Mouse (Mus musculus) CH12.LX (cell line): Measurements from ENCODE around the gene Catsperz. TPM values are rescaled to one million over a fixed set of nuclear protein-coding genes. Genes with fewer than 3 reads are reported as not detected.

Experiments used
- DNase-seq: peaks from one replicate; pipeline ENCODE4 v3.0.0-alpha.2; 2013; ENCODE audit errors: extremely low read depth
- H3K27ac ChIP-seq: 2 replicates; pipeline ENCODE4 v1.5.1; 2012; ENCODE audit warnings: low read depth, mild to moderate bottlenecking, control low read depth, moderate library complexity; ENCODE audit not compliant: insufficient read depth
- H3K27me3 ChIP-seq: replicated peaks from 2 replicates; pipeline ENCODE3; 2012; ENCODE audit warnings: inconsistent platforms
- H3K36me3 ChIP-seq, 2 experiments: replicated peaks in 1 of 2; 2 replicates each; pipeline versions ENCODE3 to v1.6.1; 2012; ENCODE audit warnings: inconsistent platforms in 1 of 2, low read length in 1 of 2, mild to moderate bottlenecking in 1 of 2, mixed read lengths in 1 of 2, moderate library complexity in 1 of 2; ENCODE audit not compliant: control insufficient read depth in 1 of 2, insufficient read depth in 1 of 2
- H3K4me1 ChIP-seq, 2 experiments: 2 replicates each; pipeline ENCODE4 v1.6.1; 2012; ENCODE audit warnings: inconsistent platforms in 1 of 2, moderate library complexity in 1 of 2; ENCODE audit not compliant: insufficient read depth in 2 of 2, control insufficient read depth in 1 of 2
- H3K4me2 ChIP-seq: 2 replicates; pipeline ENCODE4 v1.6.1; 2012; ENCODE audit warnings: low read depth, mild to moderate bottlenecking, control low read depth; ENCODE audit not compliant: poor library complexity, insufficient read depth, severe bottlenecking
- H3K4me3 ChIP-seq, 3 experiments: fragments of 150-350 bp in 1 of 3; sonication (generic) in 1 of 3; replicated peaks in 1 of 3; 2 replicates each; pipeline versions ENCODE3 to v1.5.1; 2011 to 2012; ENCODE audit warnings: low read depth in 2 of 3, low read length in 2 of 3, mild to moderate bottlenecking in 2 of 3, moderate library complexity in 2 of 3, control low read depth in 1 of 3, improper control_type of control experiment in 1 of 3, inconsistent platforms in 1 of 3, mixed read lengths in 1 of 3; ENCODE audit not compliant: poor library complexity in 1 of 3
- H3K79me2 ChIP-seq: replicated peaks from 2 replicates; pipeline ENCODE4 v1.6.1; 2012; ENCODE audit warnings: mild to moderate bottlenecking, moderate library complexity; ENCODE audit not compliant: control insufficient read depth, poor library complexity, insufficient read depth, severe bottlenecking; ENCODE audit errors: extremely low read depth
- H3K9ac ChIP-seq: 2 replicates; pipeline ENCODE4 v1.6.1; 2012; ENCODE audit warnings: low read depth, mild to moderate bottlenecking, control low read depth, moderate library complexity; ENCODE audit not compliant: insufficient read depth
- H3K9me3 ChIP-seq: replicated peaks from 2 replicates; pipeline ENCODE3; 2012; ENCODE audit warnings: low read length, inconsistent platforms, mixed read lengths
- BHLHE40 ChIP-seq: IDR thresholded peaks from 2 replicates; pipeline ENCODE4 v1.6.1; 2011; ENCODE audit warnings: mild to moderate bottlenecking, low read depth, low read length, improper control_type of control experiment
- CHD2 ChIP-seq: IDR thresholded peaks from 2 replicates; pipeline ENCODE4 v1.6.1; 2011; ENCODE audit warnings: low read length, improper control_type of control experiment
- KAT2A ChIP-seq: IDR thresholded peaks from 2 replicates; pipeline ENCODE4 v1.6.1; 2012; ENCODE audit warnings: low read length, improper control_type of control experiment, inconsistent platforms; ENCODE audit not compliant: insufficient replicate concordance
- PAX5 ChIP-seq: IDR thresholded peaks from 2 replicates; pipeline ENCODE4 v1.6.1; 2012; ENCODE audit warnings: low read length, inconsistent platforms, mixed read lengths
- SMC3 ChIP-seq: IDR thresholded peaks from 2 replicates; pipeline ENCODE4 v1.6.1; 2011; ENCODE audit warnings: low read depth, low read length, improper control_type of control experiment
- dilution Hi-C: fragments of 300-500 bp; cut with MboI; formaldehyde crosslinking; loops from 2 replicates; pipeline ENCODE4 v1.14.3; 2020; ENCODE audit warnings: low sequenced_read_pairs; ENCODE audit not compliant: extremely low pct_unique_long_range_greater_than_20kb, extremely low pct_ligation_motif_present
- in situ Hi-C: fragments of 300-500 bp; cut with MboI; formaldehyde crosslinking; loops from 3 replicates; pipeline ENCODE4 v1.14.3; 2019; ENCODE audit warnings: low sequenced_read_pairs, low pct_ligation_motif_present, low pct_unique_long_range_greater_than_20kb, mixed read lengths
- polyA plus RNA-seq: library from polyadenylated mRNA; unstranded; fragments of >175 nt; gene quantifications from 2 replicates; pipeline ENCODE4 v1.2.1, GENCODE M21; 2012; ENCODE audit warnings: low read depth; ENCODE audit not compliant: insufficient read length
- total RNA-seq, 2 experiments: library from RNA; depleted of rRNA; stranded (reverse); fragments of 300-350 nt in 1 of 2; fragments of >200 nt in 1 of 2; gene quantifications; 2 replicates each; pipeline ENCODE4 v1.2.3; 2012 to 2014

Gene Catsperz
- total and polyA plus RNA-seq, 3 experiments = not detected

DNA sequence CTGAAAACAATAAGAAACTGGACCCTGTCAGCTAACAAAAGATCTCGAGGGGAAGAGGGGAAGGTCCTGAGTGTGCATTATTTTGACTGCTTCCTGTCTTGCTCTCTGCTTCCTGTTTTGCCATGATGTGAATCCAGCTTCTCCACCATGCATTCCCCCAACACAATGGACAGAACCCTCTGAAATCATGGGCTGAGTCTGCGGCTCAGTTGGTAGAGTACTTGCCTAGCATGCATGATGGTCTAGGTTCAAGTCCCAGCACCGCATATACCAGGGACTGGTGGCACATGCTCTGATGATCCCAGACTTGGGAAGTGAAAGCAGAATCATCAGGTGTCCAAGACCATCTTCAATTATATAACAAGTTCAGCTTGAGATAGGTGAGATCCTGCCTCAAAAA is 52.5 kb downstream of the Catsperz start:
- Histone ChIP-seq H3K36me3 (no peaks in the 10 kb centered on the region), H3K9ac (no peak overlapping the region), H3K27me3 (no peaks in the 10 kb centered on the region), H3K79me2 (no peaks in the 10 kb centered on the region), H3K4me2 (no peak overlapping the region), H3K4me3 (no peak overlapping the region), H3K27ac (no peak overlapping the region), H3K4me1 (peaks cover 8 to 37% of the 10 kb centered on the region in 2 experiments), H3K9me3 (peaks cover 4% of the 10 kb centered on the region)
- dilution Hi-C loops (no loop called here), in situ Hi-C loops (loop anchor here (5.0 kb wide), 1 partner anchor 50 kb away; the partner anchor contains the start of gene Esrra)
- no peak for DNase-seq
- no peak for TF ChIP-seq CHD2
- TF ChIP-seq PAX5 = no peak
- TF ChIP-seq BHLHE40 = no peak
- no peak for TF ChIP-seq SMC3
- no peak for TF ChIP-seq KAT2A
- TF ChIP-seq, all 38 proteins: peak for 0

Other genes with a start within 250 kb of the Catsperz start
- 7.8 and 9.8 TPM in 2 replicates for gene Rps6ka4, start 84.7 kb downstream of the Catsperz start, total RNA-seq (2012; rRNA removed)
- 6.5 and 6.6 TPM in 2 replicates for gene Rps6ka4, start 84.7 kb downstream of the Catsperz start, total RNA-seq (2014; rRNA removed)
- 14.0 and 18.3 TPM in 2 replicates for gene Rps6ka4, start 84.7 kb downstream of the Catsperz start, polyA plus RNA-seq
- 57.0 and 76.4 TPM in 2 replicates for gene Ccdc88b, start 67.2 kb downstream of the Catsperz start, total RNA-seq (2012; rRNA removed)
- 19.3 and 20.5 TPM in 2 replicates for gene Ccdc88b, start 67.2 kb downstream of the Catsperz start, total RNA-seq (2014; rRNA removed)
- gene Ccdc88b, start 67.2 kb downstream of the Catsperz start, polyA plus RNA-seq = 53.0 and 56.4 TPM in 2 replicates
- 191 and 198 TPM in 2 replicates for gene Trmt112, start 15.7 kb downstream of the Catsperz start, total RNA-seq (2012; rRNA removed)
- gene Trmt112, start 15.7 kb downstream of the Catsperz start, total RNA-seq (2014; rRNA removed) = 89.5 and 97.9 TPM in 2 replicates
- gene Trmt112, start 15.7 kb downstream of the Catsperz start, polyA plus RNA-seq = 158 and 212 TPM in 2 replicates
- 72.6 and 74.8 TPM in 2 replicates for gene Prdx5, start 15.3 kb downstream of the Catsperz start, total RNA-seq (2012; rRNA removed)
- 77.2 and 83.5 TPM in 2 replicates for gene Prdx5, start 15.3 kb downstream of the Catsperz start, total RNA-seq (2014; rRNA removed)
- 137 TPM in 2 replicates for gene Prdx5, start 15.3 kb downstream of the Catsperz start, polyA plus RNA-seq
- 23.5 and 28.7 TPM in 2 replicates for gene Esrra, start 3.6 kb downstream of the Catsperz start, total RNA-seq (2012; rRNA removed)
- gene Esrra, start 3.6 kb downstream of the Catsperz start, total RNA-seq (2014; rRNA removed) = 13.4 and 13.6 TPM in 2 replicates
- 15.6 and 17.7 TPM in 2 replicates for gene Esrra, start 3.6 kb downstream of the Catsperz start, polyA plus RNA-seq
- 0.21 TPM in 1 of 2 replicates, not detected in the other for gene Kcnk4, start 9.1 kb upstream of the Catsperz start, total RNA-seq (2012; rRNA removed)
- not detected in 2 replicates for gene Kcnk4, start 9.1 kb upstream of the Catsperz start, total RNA-seq (2014; rRNA removed)
- gene Kcnk4, start 9.1 kb upstream of the Catsperz start, polyA plus RNA-seq = 0.80 TPM in 1 of 2 replicates, not detected in the other
- 37.8 and 38.0 TPM in 2 replicates for gene Bad, start 16.5 kb upstream of the Catsperz start, total RNA-seq (2012; rRNA removed)
- gene Bad, start 16.5 kb upstream of the Catsperz start, total RNA-seq (2014; rRNA removed) = 27.7 and 28.5 TPM in 2 replicates
- 33.3 and 39.6 TPM in 2 replicates for gene Bad, start 16.5 kb upstream of the Catsperz start, polyA plus RNA-seq
- gene Gpr137, start 17.1 kb upstream of the Catsperz start, total RNA-seq (2012; rRNA removed) = 14.1 and 18.1 TPM in 2 replicates
- gene Gpr137, start 17.1 kb upstream of the Catsperz start, total RNA-seq (2014; rRNA removed) = 8.8 and 9.0 TPM in 2 replicates
- 14.0 and 14.4 TPM in 2 replicates for gene Gpr137, start 17.1 kb upstream of the Catsperz start, polyA plus RNA-seq
- gene Ppp1r14b, start 49.6 kb upstream of the Catsperz start, total RNA-seq (2012; rRNA removed) = 256 and 329 TPM in 2 replicates
- gene Ppp1r14b, start 49.6 kb upstream of the Catsperz start, total RNA-seq (2014; rRNA removed) = 151 and 167 TPM in 2 replicates
- 179 and 241 TPM in 2 replicates for gene Ppp1r14b, start 49.6 kb upstream of the Catsperz start, polyA plus RNA-seq
- 6.4 and 7.5 TPM in 2 replicates for gene Plcb3, start 51.1 kb upstream of the Catsperz start, total RNA-seq (2012; rRNA removed)
- gene Plcb3, start 51.1 kb upstream of the Catsperz start, total RNA-seq (2014; rRNA removed) = 3.0 and 4.1 TPM in 2 replicates
- gene Plcb3, start 51.1 kb upstream of the Catsperz start, polyA plus RNA-seq = 7.8 and 8.2 TPM in 2 replicates
- 44.6 and 50.4 TPM in 2 replicates for gene Fkbp2, start 55.1 kb upstream of the Catsperz start, total RNA-seq (2012; rRNA removed)
- gene Fkbp2, start 55.1 kb upstream of the Catsperz start, total RNA-seq (2014; rRNA removed) = 17.6 and 20.7 TPM in 2 replicates
- gene Fkbp2, start 55.1 kb upstream of the Catsperz start, polyA plus RNA-seq = 87.0 and 97.7 TPM in 2 replicates
- gene Vegfb, start 62.3 kb upstream of the Catsperz start, total RNA-seq (2012; rRNA removed) = 12.9 and 13.2 TPM in 2 replicates
- 3.2 and 3.5 TPM in 2 replicates for gene Vegfb, start 62.3 kb upstream of the Catsperz start, total RNA-seq (2014; rRNA removed)
- gene Vegfb, start 62.3 kb upstream of the Catsperz start, polyA plus RNA-seq = 28.4 and 35.1 TPM in 2 replicates
- 9.7 and 11.2 TPM in 2 replicates for gene Dnajc4, start 67.2 kb upstream of the Catsperz start, total RNA-seq (2012; rRNA removed)
- 6.2 and 7.5 TPM in 2 replicates for gene Dnajc4, start 67.2 kb upstream of the Catsperz start, total RNA-seq (2014; rRNA removed)
- 12.7 and 13.9 TPM in 2 replicates for gene Dnajc4, start 67.2 kb upstream of the Catsperz start, polyA plus RNA-seq
- gene Nudt22, start 70.7 kb upstream of the Catsperz start, total RNA-seq (2012; rRNA removed) = 24.6 and 26.6 TPM in 2 replicates
- 9.0 and 11.2 TPM in 2 replicates for gene Nudt22, start 70.7 kb upstream of the Catsperz start, total RNA-seq (2014; rRNA removed)
- 10.8 and 11.1 TPM in 2 replicates for gene Nudt22, start 70.7 kb upstream of the Catsperz start, polyA plus RNA-seq
- 4.1 and 4.7 TPM in 2 replicates for gene Trpt1, start 70.8 kb upstream of the Catsperz start, total RNA-seq (2012; rRNA removed)
- gene Trpt1, start 70.8 kb upstream of the Catsperz start, total RNA-seq (2014; rRNA removed) = 2.8 and 3.4 TPM in 2 replicates
- 2.1 and 3.1 TPM in 2 replicates for gene Trpt1, start 70.8 kb upstream of the Catsperz start, polyA plus RNA-seq
- gene Fermt3, start 94.1 kb upstream of the Catsperz start, total RNA-seq (2012; rRNA removed) = 57.4 and 58.4 TPM in 2 replicates
- gene Fermt3, start 94.1 kb upstream of the Catsperz start, total RNA-seq (2014; rRNA removed) = 47.0 and 58.7 TPM in 2 replicates
- gene Fermt3, start 94.1 kb upstream of the Catsperz start, polyA plus RNA-seq = 65.1 and 67.3 TPM in 2 replicates
- 178 and 246 TPM in 2 replicates for gene Stip1, start 114.6 kb upstream of the Catsperz start, total RNA-seq (2012; rRNA removed)
- 200 and 202 TPM in 2 replicates for gene Stip1, start 114.6 kb upstream of the Catsperz start, total RNA-seq (2014; rRNA removed)
- 314 and 344 TPM in 2 replicates for gene Stip1, start 114.6 kb upstream of the Catsperz start, polyA plus RNA-seq
- gene Macrod1, start 131.4 kb upstream of the Catsperz start, total RNA-seq (2012; rRNA removed) = not detected in 2 replicates
- not detected in 2 replicates for gene Macrod1, start 131.4 kb upstream of the Catsperz start, total RNA-seq (2014; rRNA removed)
- gene Macrod1, start 131.4 kb upstream of the Catsperz start, polyA plus RNA-seq = 1.00 and 1.0 TPM in 2 replicates
- gene Flrt1, start 180.3 kb upstream of the Catsperz start, total RNA-seq (2012; rRNA removed) = not detected in 2 replicates
- gene Flrt1, start 180.3 kb upstream of the Catsperz start, total RNA-seq (2014; rRNA removed) = not detected in 2 replicates
- gene Flrt1, start 180.3 kb upstream of the Catsperz start, polyA plus RNA-seq = not detected in 2 replicates